Mouse (Mus musculus): Measurements from ENCODE around the gene Prickle1. TPM values are rescaled to one million over a fixed set of nuclear protein-coding genes. Genes with fewer than 3 reads are reported as not detected.

Prickle1 gene
- polyA plus RNA-seq, 1 experiment from 2014 or later, result not detected

DNA sequence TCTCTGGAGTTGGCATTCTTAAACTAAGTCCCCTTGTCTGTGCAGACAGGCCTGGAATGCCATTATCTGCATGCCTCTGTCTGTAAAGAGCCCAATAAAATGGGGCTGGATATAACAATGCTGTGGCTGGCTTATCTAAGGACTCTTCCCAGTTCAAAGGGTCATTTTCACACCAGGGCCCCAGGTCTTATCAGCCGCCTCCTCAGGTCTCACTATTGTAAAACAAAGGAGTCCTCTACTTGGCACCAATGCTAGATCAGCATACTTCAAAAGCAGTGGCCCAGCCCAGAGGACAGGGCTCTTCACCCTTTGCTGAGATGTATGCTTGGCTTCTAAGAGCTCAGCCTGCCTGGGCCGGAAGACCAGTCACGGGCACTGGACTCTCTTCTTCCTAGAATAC is 56.3 kb downstream of the Prickle1 start:
- Histone ChIP-seq H3K79me2 (ENCODE audit: inconsistent target) (no peaks in the 10 kb centered on the region), H3K4me3 (ENCODE audit: inconsistent target) (no peak overlapping the region), H3K27ac (no peak overlapping the region), H3K36me3 (ENCODE audit: inconsistent target) (no peaks in the 10 kb centered on the region)
- 100% methylated on average over 3 of the region's 3 CpGs for WGBS (ENCODE audit: missing documents)

DNA sequence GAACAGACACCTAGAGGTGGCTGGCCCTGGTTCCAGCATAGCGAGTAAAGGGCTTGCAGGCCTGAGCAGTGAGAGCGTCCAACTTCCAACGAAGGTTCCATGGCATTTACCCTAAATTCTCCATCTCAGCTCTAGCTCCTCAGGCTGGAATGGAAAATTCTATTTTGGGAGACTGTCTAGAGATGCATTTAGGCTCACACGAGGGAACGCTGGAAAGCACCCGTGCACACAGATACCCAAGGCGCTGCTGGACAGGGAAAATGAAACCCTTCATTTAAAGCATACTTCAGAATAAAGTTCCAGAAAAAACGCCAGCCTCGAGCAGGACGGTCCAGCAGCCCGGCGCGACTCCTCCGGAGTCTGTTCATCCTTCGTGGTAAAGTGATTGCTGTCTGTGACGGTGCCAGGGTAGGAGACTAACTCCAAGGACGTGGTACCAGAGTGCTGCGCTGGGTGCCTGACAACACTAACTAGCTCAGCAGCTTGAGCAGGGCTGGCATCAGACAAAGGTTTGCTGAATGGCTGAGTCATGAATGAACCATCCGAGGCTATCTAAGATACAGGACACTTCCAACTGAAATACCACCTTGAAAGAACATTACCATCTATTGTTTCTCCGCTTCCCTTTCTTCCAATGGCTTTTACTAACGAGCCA is 57.0 kb downstream of the Prickle1 start:
- WGBS (ENCODE audit: missing documents), result 95% methylated on average over 21 of the region's 21 CpGs
- H3K36me3 ChIP-seq (ENCODE audit: inconsistent target), result no peaks in the 10 kb centered on the region

DNA sequence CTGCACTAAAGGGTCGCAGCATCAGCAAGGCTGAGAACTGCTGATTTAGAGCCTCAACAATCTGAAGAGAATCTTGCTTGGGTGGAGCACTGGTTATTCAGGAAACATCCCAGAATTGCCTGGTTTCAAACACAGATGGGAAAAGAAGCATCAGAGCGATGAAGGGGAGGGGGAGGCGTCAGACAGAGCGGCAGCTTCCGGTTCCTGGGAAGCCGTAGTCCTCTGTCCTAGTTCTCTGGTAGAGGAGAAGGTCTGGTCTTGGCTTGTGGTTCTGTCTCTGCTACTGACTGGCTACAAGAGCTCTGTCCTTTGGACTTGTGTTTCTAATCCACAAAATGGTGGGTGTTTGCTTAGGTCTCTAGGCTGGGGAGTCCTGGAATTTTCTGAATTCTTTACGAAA is 57.9 kb downstream of the Prickle1 start:
- Histone ChIP-seq H3K27ac (no peak overlapping the region), H3K36me3 (ENCODE audit: inconsistent target) (no peaks in the 10 kb centered on the region), H3K4me3 (ENCODE audit: inconsistent target) (no peak overlapping the region), H3K79me2 (ENCODE audit: inconsistent target) (no peaks in the 10 kb centered on the region)
- WGBS (ENCODE audit: missing documents), result 89% methylated on average over 7 of the region's 7 CpGs

More for the DNA sequence above, 57.0 kb downstream of the Prickle1 start:
- no peak overlapping the region for H3K4me3 ChIP-seq (ENCODE audit: inconsistent target)
- H3K79me2 ChIP-seq (ENCODE audit: inconsistent target), result no peaks in the 10 kb centered on the region
- no peak overlapping the region for H3K27ac ChIP-seq

DNA sequence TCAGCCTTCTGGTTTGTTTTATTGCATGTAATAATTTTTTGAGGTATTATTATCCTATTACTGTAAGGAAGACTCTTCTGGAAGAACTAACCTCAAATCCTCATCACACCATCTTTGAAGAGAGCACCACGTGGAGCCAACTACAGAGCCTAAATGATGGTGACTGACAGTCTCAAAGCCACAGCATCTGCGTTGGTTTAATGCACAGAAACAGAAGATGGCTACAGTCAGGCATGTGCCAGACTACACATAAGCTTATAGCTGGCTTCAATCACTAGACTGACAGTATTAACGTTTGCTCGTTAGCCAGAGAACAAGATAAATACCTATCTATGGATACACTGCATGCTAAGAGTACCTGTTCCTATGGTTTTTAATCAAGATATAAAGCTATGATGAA is 59.5 kb downstream of the Prickle1 start:
- Histone ChIP-seq H3K4me3 (ENCODE audit: inconsistent target) (no peak overlapping the region), H3K79me2 (ENCODE audit: inconsistent target) (no peaks in the 10 kb centered on the region), H3K27ac (no peak overlapping the region), H3K36me3 (ENCODE audit: inconsistent target) (no peaks in the 10 kb centered on the region)
- 91% methylated on average over 4 of the region's 4 CpGs for WGBS (ENCODE audit: missing documents)

DNA sequence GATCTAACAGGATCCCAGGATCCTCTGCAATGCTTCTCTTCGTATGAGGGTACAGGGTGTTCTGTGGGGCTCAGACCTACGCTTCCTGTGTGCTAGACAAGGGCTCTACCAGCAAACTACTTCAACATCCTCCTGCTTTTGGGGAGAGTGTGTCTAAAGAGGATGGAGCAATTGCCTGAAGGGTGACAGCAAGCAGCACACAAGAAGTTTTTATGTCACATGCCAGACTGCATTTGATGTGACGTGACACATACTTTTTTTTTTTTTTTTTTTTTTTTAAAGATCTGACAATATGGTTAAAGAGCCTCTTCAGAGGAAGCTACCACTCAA is 65.0 kb downstream of the Prickle1 start:
- 73% methylated on average over 3 of the region's 3 CpGs for WGBS (ENCODE audit: missing documents)
- Histone ChIP-seq H3K4me3 (ENCODE audit: inconsistent target) (no peak overlapping the region), H3K27ac (no peak overlapping the region), H3K36me3 (ENCODE audit: inconsistent target) (no peaks in the 10 kb centered on the region), H3K79me2 (ENCODE audit: inconsistent target) (no peaks in the 10 kb centered on the region)

DNA sequence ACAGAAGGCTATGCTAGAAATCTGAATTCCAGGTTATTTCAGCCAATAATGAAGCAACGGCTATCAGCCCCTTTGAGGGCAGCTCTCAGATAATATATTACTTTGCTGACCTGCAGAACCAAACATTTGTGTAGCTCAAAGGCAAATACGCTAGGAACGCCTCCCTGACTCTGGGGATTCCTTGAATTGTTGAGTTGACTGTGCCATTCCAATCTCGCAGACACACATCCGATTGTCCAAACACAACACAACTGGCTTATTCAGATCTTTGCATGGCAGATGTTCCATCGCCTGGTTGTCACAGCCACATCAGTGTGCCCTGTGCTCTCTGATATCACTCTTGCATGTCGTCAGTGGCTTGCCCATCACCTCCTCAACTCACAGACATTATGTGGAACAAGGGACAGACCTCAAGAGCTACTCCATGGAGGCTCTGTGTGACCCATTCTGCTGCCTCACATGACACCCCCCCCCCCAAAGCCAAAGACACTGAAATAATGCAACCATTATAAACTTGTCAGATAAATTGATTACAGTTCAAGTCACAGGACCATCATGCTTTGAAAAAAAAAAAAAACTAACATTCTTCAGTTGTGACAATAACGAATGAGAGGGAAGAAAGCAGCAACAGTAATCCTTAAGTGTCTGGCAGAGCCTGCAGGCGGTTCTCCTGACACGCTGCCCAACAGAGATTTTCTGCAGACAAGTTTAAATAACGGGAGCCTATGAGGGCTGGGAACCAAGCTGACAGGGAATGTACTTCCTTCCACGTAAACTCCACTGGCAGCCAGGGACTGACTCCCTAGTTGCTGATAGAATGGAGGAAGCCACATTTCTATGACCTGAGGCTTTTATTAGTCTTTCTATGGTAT is 65.6 kb downstream of the Prickle1 start:
- 89% methylated on average over 12 of the region's 12 CpGs for WGBS (ENCODE audit: missing documents)
- no peaks in the 10 kb centered on the region for H3K36me3 ChIP-seq (ENCODE audit: inconsistent target)
- H3K79me2 ChIP-seq (ENCODE audit: inconsistent target), result no peaks in the 10 kb centered on the region
- H3K27ac ChIP-seq, result no peak overlapping the region
- H3K4me3 ChIP-seq (ENCODE audit: inconsistent target), result no peak overlapping the region

DNA sequence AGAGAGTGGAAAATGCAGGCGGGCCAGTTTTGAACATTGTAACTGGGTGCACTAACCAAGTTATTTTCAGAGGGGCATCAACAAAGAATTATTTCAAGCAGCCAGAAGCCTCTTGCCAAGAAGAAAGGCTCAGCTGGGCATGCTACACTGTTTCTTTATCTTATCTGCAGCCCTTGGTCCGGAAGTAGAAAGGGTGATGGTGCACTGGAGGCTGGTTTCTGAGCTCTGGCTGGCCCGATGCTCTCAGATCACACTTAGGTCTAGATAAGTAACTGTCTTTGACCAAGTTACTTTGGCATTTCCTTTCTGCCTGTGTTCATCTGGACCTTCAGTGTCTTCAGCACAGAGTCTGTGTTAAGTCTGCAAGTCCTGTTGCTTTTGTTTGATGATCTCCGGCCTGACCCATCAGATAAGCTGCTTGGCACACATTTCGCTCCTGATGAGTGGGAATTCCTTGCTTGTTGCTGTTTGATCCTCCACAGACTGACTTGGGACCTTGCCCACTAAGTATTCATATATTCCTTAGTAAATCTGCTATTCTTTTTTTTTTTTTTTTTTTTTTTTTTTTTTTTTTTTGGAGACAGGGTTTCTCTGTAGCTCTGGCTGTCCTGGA is 70.3 kb downstream of the Prickle1 start:
- 98% methylated on average over 5 of the region's 5 CpGs for WGBS (ENCODE audit: missing documents)
- Histone ChIP-seq H3K27ac (no peak overlapping the region), H3K36me3 (ENCODE audit: inconsistent target) (no peaks in the 10 kb centered on the region), H3K79me2 (ENCODE audit: inconsistent target) (no peaks in the 10 kb centered on the region), H3K4me3 (ENCODE audit: inconsistent target) (no peak overlapping the region)

DNA sequence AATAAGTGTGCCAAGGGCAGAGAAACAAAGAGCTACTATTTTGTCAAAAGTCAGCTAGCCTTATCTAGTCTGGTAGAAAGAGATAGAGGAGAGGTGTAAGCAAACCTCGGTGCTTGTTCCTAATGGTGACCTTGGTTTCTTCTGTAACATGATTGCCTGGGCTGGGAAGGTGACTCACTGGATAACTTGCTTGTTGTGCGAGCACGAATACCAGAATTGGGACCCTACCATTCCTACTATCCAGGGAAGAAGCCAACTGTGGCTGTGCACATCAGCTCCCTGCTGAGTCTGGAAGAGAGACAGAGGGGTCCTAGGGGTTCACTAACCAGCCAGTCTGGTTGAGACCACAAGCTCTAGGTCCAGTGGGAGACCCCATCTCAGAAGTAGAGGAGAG is 73.9 kb downstream of the Prickle1 start:
- H3K36me3 ChIP-seq (ENCODE audit: inconsistent target), result no peaks in the 10 kb centered on the region
- H3K27ac ChIP-seq, result no peak overlapping the region
- WGBS (ENCODE audit: missing documents), result 79% methylated on average over 3 of the region's 3 CpGs
- no peaks in the 10 kb centered on the region for H3K79me2 ChIP-seq (ENCODE audit: inconsistent target)
- H3K4me3 ChIP-seq (ENCODE audit: inconsistent target), result no peak overlapping the region

DNA sequence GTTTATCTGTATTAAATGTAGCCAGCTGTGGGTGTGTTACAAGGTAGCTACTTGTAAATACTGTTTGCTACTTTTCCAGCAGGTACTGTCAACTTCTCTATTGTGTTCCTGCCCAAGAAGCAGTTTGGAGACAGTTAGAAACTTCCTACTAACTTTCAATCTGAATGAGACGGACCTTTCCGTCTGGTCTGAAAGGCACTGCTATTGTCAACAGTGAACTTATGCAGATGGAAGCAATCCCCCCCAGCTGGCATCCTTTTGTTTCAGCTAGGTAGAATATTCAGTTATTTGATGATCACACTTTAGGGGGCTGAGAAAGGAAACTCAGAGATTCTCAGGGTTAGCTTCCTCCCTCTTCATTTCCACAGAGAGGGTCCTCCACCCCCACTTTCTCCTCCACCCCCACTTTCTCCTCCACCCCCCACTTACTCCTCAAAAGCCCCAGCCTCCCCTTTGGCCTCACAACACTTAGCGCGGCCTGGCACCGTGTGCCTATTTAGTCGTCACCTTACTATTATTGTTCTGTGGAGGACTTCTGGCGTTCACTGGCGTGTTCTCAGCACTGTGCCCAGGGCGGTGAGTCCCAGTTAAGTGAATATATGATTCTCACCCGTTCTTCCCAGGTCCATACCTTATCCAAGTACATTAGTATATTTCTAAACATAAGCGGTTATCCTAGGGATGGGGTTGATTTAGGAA is 74.5 kb downstream of the Prickle1 start:
- H3K79me2 ChIP-seq (ENCODE audit: inconsistent target), result no peaks in the 10 kb centered on the region
- 88% methylated on average over 9 of the region's 11 CpGs for WGBS (ENCODE audit: missing documents)
- H3K4me3 ChIP-seq (ENCODE audit: inconsistent target), result no peak overlapping the region

DNA sequence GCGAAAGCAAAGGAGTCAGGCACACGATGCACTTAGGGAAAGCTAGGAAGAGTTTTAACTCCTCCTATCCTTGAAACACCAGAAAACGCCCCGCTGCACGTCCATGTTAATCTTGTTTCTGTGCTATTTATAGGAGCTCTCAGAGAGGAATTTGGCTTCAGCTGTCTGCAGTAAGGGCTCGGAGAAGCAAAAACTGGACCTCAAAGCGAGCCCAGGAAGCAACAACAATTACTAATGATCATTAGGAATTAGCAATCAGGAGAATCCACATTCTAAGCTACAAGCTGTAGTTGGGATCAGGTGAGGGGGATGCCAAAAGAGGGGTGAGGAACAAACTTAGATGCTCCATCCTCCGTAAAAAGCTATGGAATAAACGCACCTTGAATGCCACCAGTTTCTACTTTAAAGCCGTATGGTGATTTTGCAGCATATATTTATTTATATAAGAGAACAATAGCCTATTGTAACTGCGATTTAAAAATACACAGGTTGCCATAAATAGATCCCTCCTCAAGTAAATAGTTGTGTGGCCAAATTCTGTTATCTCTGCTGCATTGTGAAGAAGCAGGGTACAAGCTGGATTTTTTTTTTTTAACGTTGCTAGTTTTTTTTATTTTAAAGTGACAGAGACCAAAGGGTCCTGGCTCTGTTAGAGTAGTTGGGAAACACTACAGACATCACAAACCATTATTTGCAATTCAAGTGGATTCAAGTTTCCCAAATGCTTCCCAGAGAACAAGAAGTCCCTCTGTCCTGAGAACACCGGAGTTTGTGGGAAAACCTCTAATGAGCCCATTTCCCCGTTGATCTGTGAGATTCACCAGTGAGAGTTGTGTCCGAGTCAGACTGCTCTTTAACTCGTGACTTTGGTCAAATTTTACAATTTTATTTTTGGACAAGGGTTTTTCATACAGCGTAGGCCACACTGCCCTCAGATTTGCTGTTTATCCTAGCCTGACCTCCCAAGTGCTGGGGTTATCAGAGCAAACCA is 75.6 kb downstream of the Prickle1 start:
- Histone ChIP-seq H3K27ac (no peak overlapping the region), H3K36me3 (ENCODE audit: inconsistent target) (no peaks in the 10 kb centered on the region), H3K79me2 (ENCODE audit: inconsistent target) (no peaks in the 10 kb centered on the region), H3K4me3 (ENCODE audit: inconsistent target) (peak overlapping the region; percentile 7; the same call in 1 of the 2 replicates)
- 28% methylated on average over 17 of the region's 17 CpGs for WGBS (ENCODE audit: missing documents)

More for the DNA sequence above, 74.5 kb downstream of the Prickle1 start:
- Histone ChIP-seq H3K27ac (no peak overlapping the region), H3K36me3 (ENCODE audit: inconsistent target) (no peaks in the 10 kb centered on the region)

DNA sequence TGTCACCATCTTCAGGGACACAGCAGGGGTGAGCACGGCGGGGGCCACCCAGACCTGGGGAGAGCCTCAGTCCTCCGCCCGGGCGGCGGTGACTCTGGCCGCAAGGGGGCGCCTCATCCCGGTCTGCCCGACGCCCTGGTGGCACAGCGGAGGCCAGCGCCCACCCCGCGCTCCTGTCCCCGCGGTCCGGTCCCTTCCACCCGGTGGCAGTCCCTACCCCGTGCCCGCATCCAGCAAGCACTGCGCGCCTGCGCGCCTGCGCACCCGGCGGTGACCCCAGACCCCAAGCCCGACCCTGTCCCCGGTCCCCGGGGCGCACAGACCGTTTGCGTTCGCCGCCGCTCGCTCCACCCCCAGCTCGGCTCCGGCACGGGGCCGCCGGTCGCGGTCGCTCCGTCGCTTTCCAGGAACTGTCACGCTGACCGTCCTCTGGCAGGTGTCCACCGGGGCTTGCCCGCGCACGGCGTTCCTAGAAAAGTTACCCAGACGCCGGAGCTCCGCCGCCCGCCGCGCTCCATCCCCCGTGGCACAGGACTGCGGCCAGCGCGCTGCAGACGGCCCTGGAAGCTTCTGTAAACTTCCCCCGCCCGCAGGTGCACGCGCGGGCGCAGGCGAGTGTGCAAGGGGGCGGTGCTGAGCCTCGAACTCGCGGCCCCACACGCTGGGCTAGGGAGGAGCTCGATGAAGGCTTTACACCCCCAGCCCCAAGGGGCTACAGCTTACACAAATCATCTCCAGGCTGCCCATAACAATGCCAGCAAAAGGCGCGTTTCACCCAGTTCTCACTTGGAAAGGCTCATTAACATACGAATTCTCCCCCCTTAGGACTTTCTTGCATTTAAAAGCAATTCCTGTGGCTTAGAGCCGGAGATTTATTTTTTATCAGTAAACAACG is 76.5 kb downstream of the Prickle1 start:
- Histone ChIP-seq H3K4me3 (ENCODE audit: inconsistent target) (peak overlapping the region; percentile 28; the same call in 1 of the 2 replicates), H3K79me2 (ENCODE audit: inconsistent target) (no peaks in the 10 kb centered on the region), H3K27ac (no peak overlapping the region), H3K36me3 (ENCODE audit: inconsistent target) (no peaks in the 10 kb centered on the region)
- 2% methylated on average over 77 of the region's 85 CpGs for whole genome bisulfite sequencing (ENCODE audit: missing documents)

DNA sequence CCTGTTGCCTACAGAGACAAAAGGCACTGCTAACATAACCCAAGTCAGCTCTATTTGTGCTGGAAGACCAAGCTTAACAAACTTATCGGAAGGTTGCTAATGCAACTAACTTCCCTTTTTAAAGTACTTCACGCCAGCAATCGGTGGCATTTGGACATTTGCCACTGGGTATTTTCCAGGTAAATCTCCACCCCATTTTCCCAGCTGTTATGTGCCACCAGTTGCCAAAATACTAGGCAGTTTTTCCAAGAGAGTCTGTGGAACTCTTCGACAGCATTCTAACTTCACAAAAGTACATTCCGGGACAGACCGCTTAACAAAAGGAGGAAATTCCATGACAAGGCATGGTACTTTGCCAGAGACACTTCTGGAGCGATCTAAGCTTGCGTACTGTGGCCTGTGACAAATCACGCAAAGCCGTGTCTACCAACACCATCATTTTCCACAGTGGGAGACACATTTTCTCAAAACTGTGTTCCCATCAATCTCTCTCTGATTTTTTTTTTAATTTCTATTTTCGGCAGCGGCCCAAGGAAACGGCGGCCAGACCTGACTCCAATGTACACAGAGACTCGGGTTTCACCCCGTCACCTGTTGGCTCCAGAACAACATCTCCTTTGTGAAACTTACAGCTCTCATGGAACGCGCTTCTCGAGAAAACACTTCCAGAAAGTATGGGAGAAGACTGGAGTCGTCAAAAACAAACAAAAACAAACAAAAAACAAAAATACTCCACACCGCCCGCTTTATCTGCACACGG is 77.4 kb downstream of the Prickle1 start:
- no peak overlapping the region for H3K27ac ChIP-seq
- H3K36me3 ChIP-seq (ENCODE audit: inconsistent target), result no peaks in the 10 kb centered on the region
- no peaks in the 10 kb centered on the region for H3K79me2 ChIP-seq (ENCODE audit: inconsistent target)
- peak overlapping the region; percentile 28; the same call in 1 of the 2 replicates for H3K4me3 ChIP-seq (ENCODE audit: inconsistent target)
- 3% methylated on average over 23 of the region's 23 CpGs for WGBS (ENCODE audit: missing documents)
